Mouse (Mus musculus) G1E (cell line): ENCODE data around the gene 6030468B19Rik. TPM values are rescaled to one million over a fixed set of nuclear protein-coding genes. Genes with fewer than 3 reads are reported as not detected.

Experiments used
- ATAC-seq: 2 replicates; pipeline ENCODE4 v1.8.0; 2016; ENCODE audit warnings: mild to moderate bottlenecking; ENCODE audit not compliant: insufficient number of reproducible peaks, poor library complexity, low FRiP score, severe bottlenecking; ENCODE audit errors: extremely low read depth
- DNase-seq: peaks from one replicate; pipeline ENCODE4 v3.0.0; 2012; ENCODE audit warnings: low spot score
- H3K27me3 ChIP-seq: 2 replicates; pipeline ENCODE4 v1.6.1; 2012; ENCODE audit warnings: mild to moderate bottlenecking, low read length, inconsistent platforms; ENCODE audit not compliant: insufficient read depth
- H3K36me3 ChIP-seq: replicated peaks from 2 replicates; pipeline ENCODE3; 2012; ENCODE audit warnings: mild to moderate bottlenecking, inconsistent platforms
- H3K4me1 ChIP-seq: 2 replicates; pipeline ENCODE4 v1.6.1; 2012; ENCODE audit warnings: low read depth, low read length, inconsistent platforms, mixed read lengths; ENCODE audit not compliant: insufficient read depth
- H3K4me3 ChIP-seq: 2 replicates; pipeline ENCODE4 v1.5.1; 2012; ENCODE audit warnings: low read depth, mild to moderate bottlenecking, inconsistent platforms, low read length, moderate library complexity, mixed read lengths
- H3K9me3 ChIP-seq: replicated peaks from 2 replicates; pipeline ENCODE4 v1.6.1; 2012; ENCODE audit warnings: inconsistent platforms
- CTCF ChIP-seq: IDR thresholded peaks from 2 replicates; pipeline ENCODE4 v1.5.1; 2012; ENCODE audit warnings: low read depth, low read length, inconsistent platforms, mixed read lengths
- GATA1 ChIP-seq: IDR thresholded peaks from 2 replicates; pipeline ENCODE4 v1.6.1; 2012; ENCODE audit warnings: borderline replicate concordance, low read length, inconsistent platforms, mixed read lengths
- GATA2 ChIP-seq: IDR thresholded peaks from 2 replicates; pipeline ENCODE4 v1.6.1; 2012; ENCODE audit warnings: low read depth, low read length, inconsistent platforms, borderline replicate concordance
- POLR2AphosphoS5 ChIP-seq: IDR thresholded peaks from 2 replicates; pipeline ENCODE4 v1.6.1; 2012; ENCODE audit warnings: low read depth, low read length, inconsistent platforms; ENCODE audit not compliant: insufficient replicate concordance
- TAL1 ChIP-seq: conservative IDR thresholded peaks from 2 replicates; pipeline ENCODE4 v1.6.1; 2012; ENCODE audit warnings: low read depth, low read length, inconsistent platforms, mixed read lengths
- polyA plus RNA-seq: library from polyadenylated mRNA; stranded (reverse); fragments of >175 nt; gene quantifications from 2 replicates; pipeline ENCODE4 v1.2.3, GENCODE M21; 2012
- total RNA-seq, 2 experiments: library from RNA; stranded (forward) in 1 of 2; stranded (reverse) in 1 of 2; fragments of 200-1000 nt in 1 of 2; fragments of >200 nt in 1 of 2; fragmentation: Nextera tagmentation in 1 of 2; gene quantifications; 2 replicates each; pipeline ENCODE4 v1.2.3; 2014 to 2017

Gene 6030468B19Rik
- total and polyA plus RNA-seq, 3 experiments = 3.3 to 20.9 (median 10.3) TPM

DNA sequence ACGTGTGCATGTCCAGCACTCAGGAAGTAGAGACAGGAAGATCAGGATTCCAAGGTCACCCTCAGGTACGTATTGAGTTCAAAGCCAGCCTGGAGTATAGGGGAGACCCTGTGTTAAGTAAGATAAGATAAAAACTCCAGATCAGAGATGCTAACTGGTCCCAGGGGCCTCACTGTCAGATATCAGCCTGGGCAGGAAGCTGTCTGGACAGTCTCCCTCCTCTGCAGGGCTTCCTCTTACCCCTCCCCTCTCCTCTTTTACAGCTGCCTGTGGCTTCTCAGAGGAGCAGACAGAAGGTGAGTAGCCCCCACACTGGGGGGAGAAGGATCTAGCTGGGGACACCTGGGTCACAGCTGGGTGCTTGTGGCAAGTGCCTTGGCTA lies 691 bp downstream of the 6030468B19Rik start:
- Histone ChIP-seq H3K4me3 (peak overlapping the region; percentile 66), H3K36me3 (peaks cover 23% of the 10 kb centered on the region), H3K4me1 (peaks cover 77% of the 10 kb centered on the region), H3K27me3 (no peaks in the 10 kb centered on the region), H3K9me3 (no peaks in the 10 kb centered on the region)
- no peak for TF ChIP-seq POLR2AphosphoS5
- peak; percentile 67; the same call in 1 of the 2 replicates for TF ChIP-seq TAL1
- peak; percentile 68 for ATAC-seq
- peak; percentile 73 for DNase-seq

DNA sequence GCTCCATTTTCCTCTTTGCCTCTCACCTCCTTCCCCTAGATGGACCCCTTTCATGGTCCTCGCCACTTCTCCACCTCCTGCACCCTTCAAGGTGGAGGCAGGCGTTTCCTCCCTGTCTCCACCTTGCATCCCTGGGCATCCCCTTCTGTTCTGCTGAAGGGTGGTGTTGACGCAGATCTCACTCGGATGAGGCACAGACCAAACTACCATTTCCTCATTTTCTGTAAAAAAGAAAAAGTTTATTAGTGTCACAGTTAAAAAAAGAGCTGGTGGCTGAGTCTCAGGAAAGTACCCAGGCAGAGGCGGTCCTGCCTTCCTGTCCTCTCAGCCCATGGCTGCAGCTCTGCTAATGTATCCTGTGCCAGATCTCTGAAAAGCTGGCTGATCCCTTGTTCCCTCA lies 1.7 kb downstream of the 6030468B19Rik start:
- Histone ChIP-seq H3K36me3 (peaks cover 31% of the 10 kb centered on the region), H3K4me3 (peak overlapping the region; percentile 66; the same call in 1 of the 2 replicates), H3K27me3 (no peaks in the 10 kb centered on the region), H3K9me3 (no peaks in the 10 kb centered on the region), H3K4me1 (peaks cover 75% of the 10 kb centered on the region)
- no peak for DNase-seq
- TF ChIP-seq TAL1 (no peak), POLR2AphosphoS5 (no peak), GATA1 (no peak), GATA2 (no peak), CTCF (no peak)
- no peak for ATAC-seq

DNA sequence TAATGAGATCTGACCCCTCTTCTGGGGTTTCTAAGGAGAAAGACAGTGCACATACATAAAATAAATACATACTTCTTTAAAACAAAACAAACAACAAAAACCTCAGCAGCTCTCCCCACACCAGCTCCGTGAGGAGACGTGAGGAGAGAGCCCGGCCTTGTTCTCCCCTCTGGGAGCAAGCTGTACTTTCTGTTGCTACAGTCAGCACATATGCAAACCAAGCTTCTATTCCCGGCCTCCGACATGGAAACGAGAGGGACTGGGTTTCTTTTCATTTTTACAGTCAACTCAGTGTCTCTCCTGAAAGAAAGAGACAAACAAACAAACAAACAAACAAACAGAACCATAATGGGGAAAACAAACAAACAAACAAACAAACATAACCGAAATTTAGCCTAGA lies 2.6 kb downstream of the 6030468B19Rik start:
- no peak overlapping the region for H3K4me3 ChIP-seq
- peaks cover 69% of the 10 kb centered on the region for H3K4me1 ChIP-seq
- no peaks in the 10 kb centered on the region for H3K9me3 ChIP-seq
- ATAC-seq (no peak), DNase-seq (no peak)
- no peaks in the 10 kb centered on the region for H3K27me3 ChIP-seq
- TF ChIP-seq CTCF (no peak), GATA1 (no peak), TAL1 (no peak), POLR2AphosphoS5 (no peak), GATA2 (no peak)
- H3K36me3 ChIP-seq = peaks cover 38% of the 10 kb centered on the region

DNA sequence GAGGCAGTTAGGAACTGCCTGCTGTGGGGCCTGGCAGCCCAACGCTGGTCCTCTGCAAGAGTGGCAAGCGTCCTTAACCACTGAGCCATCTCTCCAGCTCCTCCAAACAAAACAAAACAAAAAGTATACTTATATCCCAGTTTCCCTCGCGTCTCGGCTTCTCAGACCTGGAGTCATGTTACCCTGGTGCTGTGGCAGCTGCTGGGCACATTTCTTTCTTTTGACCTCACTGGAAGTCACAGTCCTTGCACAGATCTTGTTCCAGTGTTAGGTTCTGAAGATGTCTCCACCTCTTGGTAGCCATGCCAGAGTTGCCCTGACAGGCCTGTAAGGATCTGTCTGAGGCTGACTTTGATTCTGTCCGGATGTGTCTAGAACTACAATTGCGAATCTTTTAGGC lies 4.2 kb downstream of the 6030468B19Rik start:
- peaks cover 53% of the 10 kb centered on the region for H3K36me3 ChIP-seq
- H3K4me3 ChIP-seq = no peak overlapping the region
- TF ChIP-seq TAL1 = no peak
- TF ChIP-seq POLR2AphosphoS5 = no peak
- TF ChIP-seq GATA1 = no peak
- TF ChIP-seq CTCF = no peak
- TF ChIP-seq GATA2 = no peak
- DNase-seq (no peak), ATAC-seq (no peak)
- H3K9me3 ChIP-seq = no peaks in the 10 kb centered on the region
- peaks cover 59% of the 10 kb centered on the region for H3K4me1 ChIP-seq
- H3K27me3 ChIP-seq = no peaks in the 10 kb centered on the region

DNA sequence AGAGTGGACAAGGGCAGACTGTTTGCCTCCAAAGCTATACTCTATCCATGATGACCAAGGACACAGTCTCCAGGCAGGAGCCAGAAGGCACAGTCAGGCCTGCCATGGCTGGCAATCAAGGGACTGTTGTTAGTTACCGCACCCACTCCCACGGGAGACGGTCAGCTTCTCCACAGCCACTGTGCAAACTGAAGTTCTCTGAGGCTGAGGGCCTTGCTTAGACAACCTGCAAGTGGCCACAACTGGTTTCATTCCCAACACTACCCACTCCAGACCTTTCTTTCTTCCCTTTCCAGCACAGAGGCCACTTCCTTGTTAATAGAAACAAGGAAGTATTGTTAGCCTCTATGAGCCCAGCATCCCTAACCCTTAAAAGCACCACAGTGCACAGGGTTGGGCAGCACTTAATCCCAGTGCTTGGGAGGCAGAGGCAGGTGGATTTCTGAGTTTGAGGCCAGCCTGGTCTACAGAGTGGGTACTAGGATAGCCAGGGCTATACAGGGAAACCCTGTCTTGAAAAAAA lies 5.8 kb downstream of the 6030468B19Rik start:
- Histone ChIP-seq H3K9me3 (no peaks in the 10 kb centered on the region), H3K27me3 (no peaks in the 10 kb centered on the region), H3K4me3 (no peak overlapping the region), H3K36me3 (peaks cover 64% of the 10 kb centered on the region), H3K4me1 (peaks cover 47% of the 10 kb centered on the region)
- TF ChIP-seq GATA1 = no peak
- TF ChIP-seq CTCF = no peak
- no peak for TF ChIP-seq TAL1
- TF ChIP-seq POLR2AphosphoS5 = no peak
- TF ChIP-seq GATA2 = no peak
- no peak for DNase-seq
- no peak for ATAC-seq

DNA sequence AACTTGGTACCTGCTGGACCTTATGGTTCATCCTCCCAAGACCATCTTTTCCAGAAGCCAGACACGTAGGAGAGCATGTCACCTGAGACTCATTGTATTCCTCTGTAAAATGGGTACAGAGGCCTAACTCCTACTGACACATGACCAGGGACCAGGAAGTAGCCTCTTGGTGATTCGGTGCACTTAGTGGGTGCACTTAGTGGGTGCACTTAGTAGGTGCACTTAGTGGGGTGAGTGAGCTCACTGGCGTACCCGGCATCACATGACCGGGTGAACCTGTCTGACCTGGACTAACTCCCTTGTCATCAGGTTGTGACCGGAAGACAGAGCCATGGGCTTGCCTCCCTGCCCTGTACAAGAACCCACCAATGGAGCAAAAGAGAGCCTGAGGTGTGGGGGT lies 9.3 kb downstream of the 6030468B19Rik start:
- TF ChIP-seq GATA2 = no peak
- TF ChIP-seq TAL1 = no peak
- no peak for TF ChIP-seq POLR2AphosphoS5
- TF ChIP-seq CTCF = no peak
- no peak for TF ChIP-seq GATA1

More for the DNA sequence above, 9.3 kb downstream of the 6030468B19Rik start:
- Histone ChIP-seq H3K36me3 (peaks cover 71% of the 10 kb centered on the region), H3K4me3 (no peak overlapping the region), H3K9me3 (no peaks in the 10 kb centered on the region), H3K4me1 (peaks cover 46% of the 10 kb centered on the region), H3K27me3 (no peaks in the 10 kb centered on the region)
- DNase-seq (no peak), ATAC-seq (no peak)
